Mouse (Mus musculus) liver, embryonic 14.5 days (tissue): ENCODE results near the gene Oxnad1. TPM values are rescaled to one million over a fixed set of nuclear protein-coding genes. Genes with fewer than 3 reads are reported as not detected.

Experiments used
- ATAC-seq: fragments of 200-750 bp; cut with Nextera tagmentation; 2 replicates; pipeline ENCODE4 v1.8.0; 2017; ENCODE audit warnings: moderate number of reproducible peaks, mild to moderate bottlenecking, moderate library complexity; ENCODE audit not compliant: insufficient read depth
- DNase-seq, 3 experiments: peaks; one replicate each; pipeline ENCODE4 v3.0.0-alpha.2; 2012 to 2013; ENCODE audit warnings: low read depth in 3 of 3, low spot score in 3 of 3
- H3K27ac ChIP-seq: fragments of 300-500 bp; sonication (generic); 2 replicates; pipeline ENCODE4 v1.5.1; 2014; ENCODE audit warnings: moderate library complexity, mild to moderate bottlenecking, control low read depth, inconsistent platforms
- H3K27me3 ChIP-seq: fragments of 300-500 bp; sonication (generic); 2 replicates; pipeline ENCODE4 v1.6.1; 2014; ENCODE audit warnings: mild to moderate bottlenecking, low read length, moderate library complexity; ENCODE audit not compliant: control insufficient read depth, insufficient read depth
- H3K36me3 ChIP-seq: fragments of 300-500 bp; sonication (generic); replicated peaks from 2 replicates; pipeline ENCODE4 v1.6.1; 2014; ENCODE audit warnings: low read depth; ENCODE audit not compliant: control insufficient read depth, insufficient read depth
- H3K4me1 ChIP-seq, 2 experiments: fragments of 200-500 bp in 1 of 2; fragments of 300-500 bp in 1 of 2; sonication (generic) in 1 of 2; replicated peaks; 2 replicates each; pipeline ENCODE4 v1.6.1; 2012 to 2014; ENCODE audit warnings: antibody characterized with exemption in 1 of 2, inconsistent platforms in 1 of 2, low read length in 1 of 2; ENCODE audit not compliant: control insufficient read depth in 2 of 2, insufficient read depth in 2 of 2
- H3K4me2 ChIP-seq: fragments of 300-500 bp; sonication (generic); 2 replicates; pipeline ENCODE4 v1.6.1; 2014; ENCODE audit warnings: low read depth, mild to moderate bottlenecking, control low read depth, moderate library complexity
- H3K4me3 ChIP-seq, 2 experiments: fragments of 200-500 bp in 1 of 2; fragments of 300-500 bp in 1 of 2; sonication (generic) in 1 of 2; 2 replicates each; pipeline ENCODE4 v1.5.1; 2012 to 2014; ENCODE audit warnings: low read depth in 2 of 2, low read length in 2 of 2, mild to moderate bottlenecking in 2 of 2, control low read depth in 1 of 2, inconsistent platforms in 1 of 2, moderate library complexity in 1 of 2; ENCODE audit not compliant: insufficient read depth in 1 of 2
- H3K9ac ChIP-seq: fragments of 300-500 bp; sonication (generic); replicated peaks from 2 replicates; pipeline ENCODE4 v1.6.1; 2014; ENCODE audit warnings: mild to moderate bottlenecking, control low read depth, moderate library complexity
- H3K9me3 ChIP-seq: fragments of 300-500 bp; sonication (generic); 2 replicates; pipeline ENCODE4 v1.6.1; 2016; ENCODE audit warnings: low read length, mixed read lengths; ENCODE audit not compliant: control insufficient read depth
- CTCF ChIP-seq: IDR thresholded peaks from 2 replicates; pipeline ENCODE4 v1.5.1; 2016; ENCODE audit warnings: antibody characterized with exemption, low read depth, control low read depth
- EP300 ChIP-seq: IDR thresholded peaks from 2 replicates; pipeline ENCODE4 v1.6.1; 2016; ENCODE audit warnings: antibody characterized with exemption, low read depth
- WGBS: fragments of 180-500 bp; shearing (Covaris S2); extraction: QIAGEN DNeasy Blood & Tissue Kit; methylation state at CpG from one replicate; pipeline ENCODE4 v1.1.7; 2014; ENCODE audit not compliant: insufficient replicate concordance; 5-methylcytosine and 5-hydroxymethylcytosine counted together
- polyA plus RNA-seq, 2 experiments: library from polyadenylated mRNA; depleted of rRNA in 1 of 2; stranded (reverse) in 1 of 2; unstranded in 1 of 2; fragments of >200 nt; fragmentation: Nextera tagmentation in 1 of 2; extraction: Ambion mirVana in 1 of 2; gene quantifications; 2 replicates each; pipeline versions ENCODE4 v1.2.1 to v1.2.3; 2012 to 2014

Gene Oxnad1
- polyA plus RNA-seq, 2 experiments, result 12.9 to 14.2 TPM

- no peak for TF ChIP-seq CTCF
- no peak for TF ChIP-seq EP300
- no peaks in the 10 kb centered on the region for H3K9me3 ChIP-seq
- no peak overlapping the region for H3K4me2 ChIP-seq
- H3K4me3 ChIP-seq, result no peak overlapping the region
- no peaks in the 10 kb centered on the region for H3K36me3 ChIP-seq
- H3K4me1 ChIP-seq, result peaks cover 0 to 3% of the 10 kb centered on the region in 2 experiments; a peak in 2 of 4 replicates
- H3K9ac ChIP-seq, result no peak overlapping the region
- no peak for ATAC-seq
- WGBS, result 40% methylated on average over 6 of the region's 6 CpGs
- DNase-seq, result no peak
- no peak overlapping the region for H3K27ac ChIP-seq
- no peaks in the 10 kb centered on the region for H3K27me3 ChIP-seq
Observed at GRCm38 (mm10) chr14:32050171-32050570, 35.0 kb upstream of the Oxnad1 start.

- Histone ChIP-seq H3K36me3 (no peaks in the 10 kb centered on the region), H3K4me1 (peaks cover 0 to 6% of the 10 kb centered on the region in 2 experiments; a peak in 2 of 4 replicates), H3K4me2 (no peak overlapping the region), H3K27ac (no peak overlapping the region), H3K27me3 (no peaks in the 10 kb centered on the region), H3K9ac (no peak overlapping the region), H3K9me3 (no peaks in the 10 kb centered on the region), H3K4me3 (no peak overlapping the region)
- DNase-seq (no peak), ATAC-seq (0 out of 2 replicates have a peak, but pooled peaks have one; percentile 35)
- 26% methylated on average over 5 of the region's 5 CpGs for WGBS
- TF ChIP-seq EP300 (no peak), CTCF (no peak)
Observed at GRCm38 (mm10) chr14:32053895-32054294, 31.3 kb upstream of the Oxnad1 start.

GRCm38 (mm10) chr14:32054788-32055187, 30.4 kb upstream of the Oxnad1 start:
- TF ChIP-seq EP300 (no peak), CTCF (no peak)
- no peak for ATAC-seq
- no peaks in the 10 kb centered on the region for H3K9me3 ChIP-seq
- no peak overlapping the region for H3K27ac ChIP-seq
- WGBS, result 52% methylated on average over 10 of the region's 10 CpGs
- no peaks in the 10 kb centered on the region for H3K27me3 ChIP-seq
- no peak overlapping the region for H3K9ac ChIP-seq
- DNase-seq, result no peak
- H3K4me1 ChIP-seq, result peaks cover 0 to 6% of the 10 kb centered on the region in 2 experiments; a peak in 2 of 4 replicates
- no peak overlapping the region for H3K4me2 ChIP-seq
- no peak overlapping the region for H3K4me3 ChIP-seq
- H3K36me3 ChIP-seq, result no peaks in the 10 kb centered on the region

- Histone ChIP-seq H3K9me3 (no peaks in the 10 kb centered on the region), H3K9ac (no peak overlapping the region), H3K4me2 (no peak overlapping the region), H3K27ac (no peak overlapping the region), H3K36me3 (no peaks in the 10 kb centered on the region), H3K4me1 (peaks cover 0 to 6% of the 10 kb centered on the region in 2 experiments; a peak in 2 of 4 replicates), H3K4me3 (no peak overlapping the region), H3K27me3 (no peaks in the 10 kb centered on the region)
- WGBS, result 54% methylated on average over 8 of the region's 8 CpGs
- DNase-seq (no peak), ATAC-seq (no peak)
- TF ChIP-seq CTCF (no peak), EP300 (no peak)
Observed at GRCm38 (mm10) chr14:32055781-32056180, 29.4 kb upstream of the Oxnad1 start.

GRCm38 (mm10) chr14:32056675-32057074, 28.5 kb upstream of the Oxnad1 start:
- Histone ChIP-seq H3K36me3 (no peaks in the 10 kb centered on the region), H3K27me3 (no peaks in the 10 kb centered on the region), H3K4me2 (no peak overlapping the region), H3K4me3 (no peak overlapping the region), H3K27ac (no peak overlapping the region), H3K4me1 (peaks cover 0 to 9% of the 10 kb centered on the region in 2 experiments; a peak in 2 of 4 replicates), H3K9ac (no peak overlapping the region), H3K9me3 (no peaks in the 10 kb centered on the region)
- 75% methylated on average over 2 of the region's 2 CpGs for WGBS
- no peak for ATAC-seq
- TF ChIP-seq EP300, result no peak
- TF ChIP-seq CTCF, result peak; percentile 66
- no peak for DNase-seq
